Mouse (Mus musculus) brain, adult 2 months (tissue): Measurements from ENCODE around the gene Grb10.

Experiments
- DNase-seq: peaks from one replicate; pipeline ENCODE4 v3.0.0; 2011; ENCODE audit warnings: low read depth, low spot score

The Grb10 gene

GRCm38 (mm10) chr11:11905518-11905917, 133.0 kb downstream of the Grb10 start:
- no peak for DNase-seq

GRCm38 (mm10) chr11:11904995-11905394, 133.5 kb downstream of the Grb10 start:
- no peak for DNase-seq

- no peak for DNase-seq
Observed at GRCm38 (mm10) chr11:11901509-11901908, 137.0 kb downstream of the Grb10 start.

- no peak for DNase-seq
Observed at GRCm38 (mm10) chr11:11898496-11898895, 140.0 kb downstream of the Grb10 start.

GRCm38 (mm10) chr11:11897645-11898357, 140.7 kb downstream of the Grb10 start, which contains the start of gene Ddc:
Gene Ddc, minus strand, starts transcription at chr11:11898144.
- DNase-seq: peak; percentile 20

GRCm38 (mm10) chr11:11895479-11895878, 143.0 kb downstream of the Grb10 start:
- DNase-seq: no peak

DNA sequence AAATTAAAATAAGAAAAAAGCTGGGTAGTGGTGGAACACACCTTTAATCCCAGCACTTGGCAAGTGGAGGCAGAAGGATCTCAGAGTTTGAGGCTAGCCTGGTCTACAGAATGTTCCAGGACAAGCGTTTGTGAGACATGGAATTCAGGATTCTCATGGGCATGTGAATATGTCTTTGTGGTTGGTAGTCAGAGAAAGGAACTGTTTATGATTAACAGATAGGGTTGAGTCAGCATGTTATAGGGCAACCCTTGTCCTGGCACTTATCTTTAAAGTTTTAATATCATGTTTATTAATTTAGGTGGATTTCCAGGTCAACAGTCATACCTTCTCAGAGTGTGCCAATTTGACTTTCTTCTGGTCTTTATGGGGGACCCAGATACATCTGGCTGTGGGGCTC, 144.7 kb downstream of the Grb10 start:
- DNase-seq: no peak

DNA sequence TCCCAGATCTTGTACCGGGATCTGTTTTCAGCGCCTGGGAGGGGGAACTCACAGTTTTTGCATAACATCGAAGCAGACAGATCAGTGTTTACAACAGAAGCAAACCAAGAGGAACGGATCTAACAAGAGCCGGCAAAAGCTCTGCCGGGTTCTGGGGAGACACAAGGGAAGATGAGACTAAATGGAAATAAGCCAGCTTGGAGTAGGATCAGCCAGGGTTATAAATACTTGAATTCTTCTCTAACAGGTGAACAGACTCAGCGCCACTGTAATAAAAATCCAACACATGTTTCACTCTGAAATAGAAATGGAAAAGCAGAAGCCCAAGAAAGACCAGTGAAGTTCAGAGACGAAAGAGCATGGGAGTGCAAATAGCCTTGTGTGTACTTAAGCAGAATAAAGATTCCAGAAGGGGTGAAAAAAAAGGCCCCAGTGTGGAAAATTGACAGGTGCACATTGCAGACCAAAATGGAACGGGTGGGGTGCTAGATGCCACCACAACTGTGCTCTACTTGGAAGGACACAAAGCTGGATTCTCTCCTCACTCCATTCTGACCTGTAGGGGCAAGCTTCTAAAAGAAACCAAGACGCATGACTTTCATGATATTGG, 145.4 kb downstream of the Grb10 start:
- DNase-seq: no peak

- DNase-seq: peak; percentile 22
Observed at GRCm38 (mm10) chr11:11891832-11892231, 146.7 kb downstream of the Grb10 start.

GRCm38 (mm10) chr11:11890139-11890741, 148.2 kb downstream of the Grb10 start:
- DNase-seq: peak; percentile 35

GRCm38 (mm10) chr11:11888727-11889126, 149.8 kb downstream of the Grb10 start:
- DNase-seq: no peak

DNA sequence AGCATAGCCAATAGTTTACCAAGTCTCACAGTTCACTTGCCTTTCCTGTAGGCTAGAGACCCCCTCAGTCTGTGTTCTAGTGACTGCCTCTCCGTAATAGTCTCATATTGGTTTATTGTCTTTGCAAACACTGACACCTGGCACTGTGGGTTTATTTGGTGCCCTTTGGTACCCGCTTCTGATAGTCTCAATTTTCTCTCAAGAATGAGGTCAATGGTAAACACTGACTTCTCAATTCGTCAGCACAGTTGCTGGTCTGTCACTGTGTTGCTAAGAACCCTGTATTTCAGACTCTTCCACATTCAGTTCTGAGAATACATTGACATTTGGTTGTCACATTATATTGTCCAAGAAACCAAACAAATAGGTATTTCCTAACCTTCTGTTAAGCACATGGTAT, 150.4 kb downstream of the Grb10 start:
- DNase-seq: no peak

DNA sequence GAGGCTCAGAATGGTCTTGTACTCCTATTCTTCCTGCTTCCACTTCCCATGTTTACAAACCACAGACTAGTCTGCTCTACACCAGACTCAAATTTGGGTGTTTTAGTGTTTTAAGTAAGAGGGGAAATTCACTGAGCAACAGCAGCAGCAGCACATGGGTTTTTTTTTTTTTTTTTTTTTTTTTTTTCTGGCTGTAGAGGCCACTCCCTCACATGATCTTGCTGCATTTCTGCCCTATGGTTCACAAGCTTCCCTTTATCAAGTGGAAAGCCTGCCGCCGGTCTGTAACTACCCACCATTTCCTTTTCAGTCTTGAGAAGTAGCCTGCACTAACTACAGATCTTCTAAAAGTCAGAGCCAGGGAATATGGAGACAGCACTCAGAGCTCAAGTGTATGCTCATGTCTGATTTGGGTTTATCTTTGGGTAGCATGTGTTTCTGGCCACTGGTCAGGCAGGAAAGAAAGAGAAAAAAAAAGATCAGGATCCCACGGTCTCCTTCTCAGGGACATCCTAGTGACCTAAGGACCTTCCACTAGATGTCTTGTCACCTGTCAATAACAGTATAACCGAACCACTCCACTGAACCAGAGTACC, 152.0 kb downstream of the Grb10 start:
- no peak for DNase-seq

- DNase-seq: no peak
Observed at GRCm38 (mm10) chr11:11885921-11886320, 152.6 kb downstream of the Grb10 start.

DNA sequence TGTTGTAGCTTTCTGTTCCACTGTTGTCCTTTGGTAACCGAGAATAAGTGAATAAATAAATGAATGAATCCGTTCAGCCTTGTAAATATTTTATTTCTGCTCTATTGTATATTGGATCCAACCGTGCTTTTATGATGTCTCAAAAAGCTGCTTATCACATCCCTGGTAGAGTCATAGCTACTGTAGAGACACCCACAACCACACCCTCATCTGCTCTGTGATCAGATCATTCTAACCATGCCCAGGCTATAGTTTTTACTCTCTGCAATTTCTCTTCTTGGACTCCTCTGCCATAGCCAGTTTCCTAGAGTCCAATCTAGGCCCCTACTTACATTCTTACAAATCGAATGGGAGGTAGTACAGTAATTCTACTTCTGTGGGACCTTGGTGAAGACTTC, 153.2 kb downstream of the Grb10 start:
- DNase-seq: no peak

GRCm38 (mm10) chr11:11884533-11885245, 153.8 kb downstream of the Grb10 start:
- DNase-seq: no peak

GRCm38 (mm10) chr11:11881783-11882155, 156.7 kb downstream of the Grb10 start:
- DNase-seq: no peak

DNA sequence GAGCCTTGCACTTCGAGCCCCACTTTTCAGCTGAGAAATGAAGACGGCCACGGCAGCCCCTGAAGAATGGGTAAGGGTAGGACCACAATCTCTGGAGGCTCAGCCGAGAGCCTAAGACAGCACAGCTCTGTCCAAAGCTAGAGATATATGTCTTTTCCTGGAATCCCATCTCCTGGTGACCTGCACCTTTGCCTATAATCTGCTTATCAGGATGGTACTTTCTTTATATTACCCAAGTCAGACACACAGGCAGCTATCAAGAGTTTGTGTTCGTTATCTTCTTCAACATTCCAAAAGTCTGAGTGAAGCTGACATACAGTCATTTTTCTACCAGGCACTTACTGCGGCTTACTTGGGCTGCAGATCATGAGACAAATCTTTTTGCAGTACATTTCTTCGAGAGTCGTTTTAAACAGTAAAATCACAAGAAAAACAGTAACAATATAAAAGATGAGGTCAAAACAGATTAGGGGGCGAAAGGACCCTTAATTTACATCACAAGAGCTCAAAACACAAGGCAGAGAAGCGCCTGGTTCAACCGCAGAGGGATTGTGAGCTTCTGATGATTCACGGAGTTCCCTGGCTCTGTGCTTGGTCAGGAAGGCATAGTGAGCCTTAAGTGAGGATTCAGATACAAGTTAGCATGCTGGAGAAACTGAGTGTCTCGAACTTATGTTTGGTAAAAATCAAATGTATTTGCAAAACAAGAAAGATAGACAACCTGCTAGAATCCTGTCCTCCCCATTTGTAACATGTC, 157.3 kb downstream of the Grb10 start:
- DNase-seq: no peak
